Mouse (Mus musculus): Measurements from ENCODE around the gene 1700011M02Rik. TPM values are rescaled to one million over a fixed set of nuclear protein-coding genes. Genes with fewer than 3 reads are reported as not detected.
"Not testable (repeated sequence)": the region's sequence is repeated elsewhere in the genome, so short reads cannot be mapped to it uniquely, and the experiment has no call there.

Gene 1700011M02Rik
- not detected in 2 replicates for polyA plus RNA-seq (2015; fragmentation: Nextera tagmentation; extraction: Ambion mirVana)

- ATAC-seq; H3K4me2 ChIP-seq (ENCODE audit: low read length); H3K36me3 ChIP-seq (ENCODE audit: control insufficient read depth, insufficient read depth, low read length); H3K4me1 ChIP-seq (ENCODE audit: control insufficient read depth, insufficient read depth, low read depth, low read length); H3K9ac ChIP-seq (ENCODE audit: low read depth, low read length); H3K27me3 ChIP-seq (replicated peaks; ENCODE audit: control insufficient read depth, insufficient read depth, low read length); H3K9me3 ChIP-seq (ENCODE audit: control insufficient read depth, low read length); H3K4me3 ChIP-seq (ENCODE audit: low read length); H3K27ac ChIP-seq (ENCODE audit: low read depth, low read length): not testable (repeated sequence)
- 90% methylated on average over 5 of the region's 9 CpGs for WGBS
Observed at GRCm38 (mm10) chrX:102908587-102908986, at the start of gene 1700011M02Rik, which contains the start of gene Dmrtc1a. Gene 1700011M02Rik, plus strand, starts transcription at chrX:102908905. Gene Dmrtc1a, minus strand, starts transcription at chrX:102908687.

GRCm38 (mm10) chrX:102867871-102868270 lies 40.8 kb upstream of the 1700011M02Rik start, which contains the start of gene 1700031F05Rik:
Gene 1700031F05Rik, minus strand, starts transcription at chrX:102867971.
- Histone ChIP-seq H3K27me3 (replicated peaks; ENCODE audit: control insufficient read depth, insufficient read depth, low read length) (no peaks in the 10 kb centered on the region), H3K4me3 (ENCODE audit: low read length) (no peak within 1 kb of the TSS), H3K4me1 (ENCODE audit: control insufficient read depth, insufficient read depth, low read depth, low read length) (no peaks in the 10 kb centered on the region), H3K9me3 (ENCODE audit: control insufficient read depth, low read length) (no peaks in the 10 kb centered on the region), H3K36me3 (ENCODE audit: control insufficient read depth, insufficient read depth, low read length) (no peaks in the 10 kb centered on the region), H3K4me2 (ENCODE audit: low read length) (no peak within 1 kb of the TSS), H3K27ac (ENCODE audit: low read depth, low read length) (no peak within 1 kb of the TSS), H3K9ac (ENCODE audit: low read depth, low read length) (no peak within 1 kb of the TSS)
- WGBS, result 80% methylated on average over 6 of the region's 6 CpGs
- ATAC-seq, result no peak

GRCm38 (mm10) chrX:102914823-102915222 lies 6.1 kb downstream of the 1700011M02Rik start:
- not testable (repeated sequence) for H3K36me3 ChIP-seq (ENCODE audit: control insufficient read depth, insufficient read depth, low read length)

GRCm38 (mm10) chrX:102926707-102927106 lies 18.0 kb downstream of the 1700011M02Rik start:
- not testable (repeated sequence) for H3K4me3 ChIP-seq (ENCODE audit: low read length); H3K27ac ChIP-seq (ENCODE audit: low read depth, low read length); H3K4me1 ChIP-seq (ENCODE audit: control insufficient read depth, insufficient read depth, low read depth, low read length); H3K27me3 ChIP-seq (replicated peaks; ENCODE audit: control insufficient read depth, insufficient read depth, low read length); H3K9me3 ChIP-seq (ENCODE audit: control insufficient read depth, low read length); H3K4me2 ChIP-seq (ENCODE audit: low read length); H3K36me3 ChIP-seq (ENCODE audit: control insufficient read depth, insufficient read depth, low read length); H3K9ac ChIP-seq (ENCODE audit: low read depth, low read length)
- 26% methylated on average over 3 of the region's 4 CpGs for WGBS
- peak; percentile 72 for ATAC-seq

More at GRCm38 (mm10) chrX:102914823-102915222, 6.1 kb downstream of the 1700011M02Rik start:
- H3K4me1 ChIP-seq (ENCODE audit: control insufficient read depth, insufficient read depth, low read depth, low read length); H3K9me3 ChIP-seq (ENCODE audit: control insufficient read depth, low read length); H3K9ac ChIP-seq (ENCODE audit: low read depth, low read length); H3K4me2 ChIP-seq (ENCODE audit: low read length); H3K4me3 ChIP-seq (ENCODE audit: low read length); H3K27me3 ChIP-seq (replicated peaks; ENCODE audit: control insufficient read depth, insufficient read depth, low read length); H3K27ac ChIP-seq (ENCODE audit: low read depth, low read length); ATAC-seq: not testable (repeated sequence)
- WGBS, result 74% methylated on average over 1 of the region's 1 CpGs

GRCm38 (mm10) chrX:102928072-102928471 lies 19.4 kb downstream of the 1700011M02Rik start, which contains the start of gene 1700018G05Rik:
Gene 1700018G05Rik, plus strand, starts transcription at chrX:102928372.
- 93% methylated on average over 4 of the region's 6 CpGs for WGBS
- H3K27ac ChIP-seq (ENCODE audit: low read depth, low read length); H3K4me3 ChIP-seq (ENCODE audit: low read length); H3K9me3 ChIP-seq (ENCODE audit: control insufficient read depth, low read length); H3K4me1 ChIP-seq (ENCODE audit: control insufficient read depth, insufficient read depth, low read depth, low read length); H3K4me2 ChIP-seq (ENCODE audit: low read length); H3K9ac ChIP-seq (ENCODE audit: low read depth, low read length); H3K27me3 ChIP-seq (replicated peaks; ENCODE audit: control insufficient read depth, insufficient read depth, low read length); ATAC-seq; H3K36me3 ChIP-seq (ENCODE audit: control insufficient read depth, insufficient read depth, low read length): not testable (repeated sequence)

- no peaks in the 10 kb centered on the region for H3K9me3 ChIP-seq (ENCODE audit: control insufficient read depth, low read length)
- no peaks in the 10 kb centered on the region for H3K36me3 ChIP-seq (ENCODE audit: control insufficient read depth, insufficient read depth, low read length)
- 43% methylated on average over 12 of the region's 12 CpGs for WGBS
- peak overlapping the region; percentile 84 for H3K9ac ChIP-seq (ENCODE audit: low read depth, low read length)
- no peak overlapping the region for H3K27ac ChIP-seq (ENCODE audit: low read depth, low read length)
- peaks cover 2% of the 10 kb centered on the region; the same call in 1 of the 2 replicates for H3K27me3 ChIP-seq (replicated peaks; ENCODE audit: control insufficient read depth, insufficient read depth, low read length)
- peak; percentile 13 for ATAC-seq
- H3K4me1 ChIP-seq (ENCODE audit: control insufficient read depth, insufficient read depth, low read depth, low read length), result no peaks in the 10 kb centered on the region
- H3K4me3 ChIP-seq (ENCODE audit: low read length), result peak overlapping the region; percentile 61
- H3K4me2 ChIP-seq (ENCODE audit: low read length), result peak overlapping the region; percentile 63
Observed at GRCm38 (mm10) chrX:102932992-102933570, 24.4 kb downstream of the 1700011M02Rik start.

GRCm38 (mm10) chrX:102933571-102934394 lies 25.1 kb downstream of the 1700011M02Rik start:
- H3K27me3 ChIP-seq (replicated peaks; ENCODE audit: control insufficient read depth, insufficient read depth, low read length), result peaks cover 2% of the 10 kb centered on the region; the same call in 1 of the 2 replicates
- H3K9me3 ChIP-seq (ENCODE audit: control insufficient read depth, low read length), result no peaks in the 10 kb centered on the region
- peak overlapping the region; percentile 44; the same call in 1 of the 2 replicates for H3K27ac ChIP-seq (ENCODE audit: low read depth, low read length)
- no peaks in the 10 kb centered on the region for H3K4me1 ChIP-seq (ENCODE audit: control insufficient read depth, insufficient read depth, low read depth, low read length)
- no peaks in the 10 kb centered on the region for H3K36me3 ChIP-seq (ENCODE audit: control insufficient read depth, insufficient read depth, low read length)
- H3K4me2 ChIP-seq (ENCODE audit: low read length), result peak overlapping the region; percentile 63
- peak overlapping the region; percentile 61 for H3K4me3 ChIP-seq (ENCODE audit: low read length)
- WGBS, result 31% methylated on average over 46 of the region's 68 CpGs
- H3K9ac ChIP-seq (ENCODE audit: low read depth, low read length), result peak overlapping the region; percentile 84
- ATAC-seq, result peak; percentile 87

- ATAC-seq, result no peak; the same call in 1 of the 2 replicates
- 52% methylated on average over 7 of the region's 8 CpGs for WGBS
- H3K9ac ChIP-seq (ENCODE audit: low read depth, low read length), result peak overlapping the region; percentile 84
Observed at GRCm38 (mm10) chrX:102934395-102934764, 25.7 kb downstream of the 1700011M02Rik start.

GRCm38 (mm10) chrX:102936743-102937142 lies 28.0 kb downstream of the 1700011M02Rik start:
- no peak overlapping the region for H3K4me3 ChIP-seq (ENCODE audit: low read length)
- no peaks in the 10 kb centered on the region for H3K9me3 ChIP-seq (ENCODE audit: control insufficient read depth, low read length)
- H3K4me1 ChIP-seq (ENCODE audit: control insufficient read depth, insufficient read depth, low read depth, low read length), result no peaks in the 10 kb centered on the region
- H3K9ac ChIP-seq (ENCODE audit: low read depth, low read length), result no peak overlapping the region
- ATAC-seq, result no peak
- H3K36me3 ChIP-seq (ENCODE audit: control insufficient read depth, insufficient read depth, low read length), result no peaks in the 10 kb centered on the region
- peaks cover 2% of the 10 kb centered on the region; the same call in 1 of the 2 replicates for H3K27me3 ChIP-seq (replicated peaks; ENCODE audit: control insufficient read depth, insufficient read depth, low read length)
- WGBS, result 74% methylated on average over 5 of the region's 5 CpGs
- no peak overlapping the region for H3K4me2 ChIP-seq (ENCODE audit: low read length)
- no peak overlapping the region for H3K27ac ChIP-seq (ENCODE audit: low read depth, low read length)

More at GRCm38 (mm10) chrX:102934395-102934764, 25.7 kb downstream of the 1700011M02Rik start:
- no peaks in the 10 kb centered on the region for H3K9me3 ChIP-seq (ENCODE audit: control insufficient read depth, low read length)
- H3K4me3 ChIP-seq (ENCODE audit: low read length), result peak overlapping the region; percentile 61
- H3K4me1 ChIP-seq (ENCODE audit: control insufficient read depth, insufficient read depth, low read depth, low read length), result no peaks in the 10 kb centered on the region
- peak overlapping the region; percentile 63 for H3K4me2 ChIP-seq (ENCODE audit: low read length)
- no peaks in the 10 kb centered on the region for H3K36me3 ChIP-seq (ENCODE audit: control insufficient read depth, insufficient read depth, low read length)
- H3K27ac ChIP-seq (ENCODE audit: low read depth, low read length), result no peak overlapping the region
- peaks cover 2% of the 10 kb centered on the region; the same call in 1 of the 2 replicates for H3K27me3 ChIP-seq (replicated peaks; ENCODE audit: control insufficient read depth, insufficient read depth, low read length)
